Mouse (Mus musculus) hindbrain, embryonic 16.5 days (tissue): ENCODE data around the gene Appl1. TPM values are rescaled to one million over a fixed set of nuclear protein-coding genes. Genes with fewer than 3 reads are reported as not detected.
"Not testable (repeated sequence)": the region's sequence is repeated elsewhere in the genome, so short reads cannot be mapped to it uniquely, and the experiment has no call there.

Experiments used
- ATAC-seq: fragments of 200-750 bp; cut with Nextera tagmentation; 2 replicates; pipeline ENCODE4 v1.8.0; 2017; ENCODE audit warnings: moderate TSS enrichment, moderate library complexity
- H3K27ac ChIP-seq: fragments of 300-500 bp; sonication (generic); 2 replicates; pipeline ENCODE4 v1.5.1; 2014; ENCODE audit warnings: low read depth, mild to moderate bottlenecking, control low read depth, low read length, moderate library complexity
- H3K27me3 ChIP-seq: fragments of 300-500 bp; sonication (generic); replicated peaks from 2 replicates; pipeline ENCODE4 v1.6.1; 2014; ENCODE audit warnings: low read length; ENCODE audit not compliant: control insufficient read depth, insufficient read depth
- H3K36me3 ChIP-seq: fragments of 300-500 bp; sonication (generic); 2 replicates; pipeline ENCODE4 v1.6.1; 2014; ENCODE audit warnings: mild to moderate bottlenecking, low read length, moderate library complexity, mixed read lengths; ENCODE audit not compliant: control insufficient read depth, insufficient read depth
- H3K4me1 ChIP-seq: fragments of 300-500 bp; sonication (generic); 2 replicates; pipeline ENCODE4 v1.6.1; 2014; ENCODE audit warnings: low read depth, low read length; ENCODE audit not compliant: control insufficient read depth, insufficient read depth
- H3K4me2 ChIP-seq: fragments of 300-500 bp; sonication (generic); 2 replicates; pipeline ENCODE4 v1.6.1; 2014; ENCODE audit warnings: mild to moderate bottlenecking, low read length, control low read depth, moderate library complexity
- H3K4me3 ChIP-seq: fragments of 300-500 bp; sonication (generic); 2 replicates; pipeline ENCODE4 v1.5.1; 2014; ENCODE audit warnings: mild to moderate bottlenecking, low read length, control low read depth, moderate library complexity
- H3K9ac ChIP-seq: fragments of 300-500 bp; sonication (generic); 2 replicates; pipeline ENCODE4 v1.6.1; 2014; ENCODE audit warnings: low read depth, mild to moderate bottlenecking, control low read depth, low read length, moderate library complexity
- H3K9me3 ChIP-seq: fragments of 300-500 bp; sonication (generic); 2 replicates; pipeline ENCODE4 v1.6.1; 2014; ENCODE audit warnings: mild to moderate bottlenecking, low read length, moderate library complexity; ENCODE audit not compliant: control insufficient read depth
- WGBS: fragments of 180-500 bp; shearing (Covaris S2); extraction: QIAGEN DNeasy Blood & Tissue Kit; methylation state at CpG from one replicate; pipeline ENCODE4 v1.1.7; 2014; 5-methylcytosine and 5-hydroxymethylcytosine counted together
- polyA plus RNA-seq: library from polyadenylated mRNA; unstranded; fragments of >200 nt; fragmentation: Nextera tagmentation; extraction: Ambion mirVana; gene quantifications from 2 replicates; pipeline ENCODE4 v1.2.1, GENCODE M21; 2015

Appl1 gene
- polyA plus RNA-seq, 1 experiment from 2014 or later: 50.7 TPM

GRCm38 (mm10) chr14:26976212-26976611 lies 5.2 kb upstream of the Appl1 start:
- Histone ChIP-seq H3K4me2 (no peak overlapping the region), H3K36me3 (no peaks in the 10 kb centered on the region), H3K9me3 (peaks cover 5% of the 10 kb centered on the region; the same call in 1 of the 2 replicates), H3K4me3 (no peak overlapping the region), H3K4me1 (peaks cover 12% of the 10 kb centered on the region), H3K9ac (no peak overlapping the region), H3K27ac (no peak overlapping the region), H3K27me3 (no peaks in the 10 kb centered on the region)
- ATAC-seq: 0 out of 2 replicates have a peak, but pooled peaks have one; percentile 50
- 35% methylated on average over 7 of the region's 7 CpGs for WGBS

- Histone ChIP-seq H3K9me3 (no peaks in the 10 kb centered on the region), H3K4me2 (no peak overlapping the region), H3K9ac (no peak overlapping the region), H3K4me3 (no peak overlapping the region), H3K27ac (no peak overlapping the region), H3K36me3 (no peaks in the 10 kb centered on the region), H3K27me3 (no peaks in the 10 kb centered on the region), H3K4me1 (peaks cover 12% of the 10 kb centered on the region)
- no peak for ATAC-seq
- WGBS: 62% methylated on average over 3 of the region's 3 CpGs
Measured at GRCm38 (mm10) chr14:26975490-26975889, 4.5 kb upstream of the Appl1 start.

- H3K27ac ChIP-seq: no peak overlapping the region
- H3K27me3 ChIP-seq: no peaks in the 10 kb centered on the region
- H3K4me3 ChIP-seq: no peak overlapping the region
- peaks cover 21% of the 10 kb centered on the region for H3K4me1 ChIP-seq
- H3K4me2 ChIP-seq: no peak overlapping the region
- no peaks in the 10 kb centered on the region for H3K9me3 ChIP-seq
- H3K9ac ChIP-seq: no peak overlapping the region
- no peaks in the 10 kb centered on the region for H3K36me3 ChIP-seq
- 86% methylated on average over 2 of the region's 2 CpGs for WGBS
- no peak for ATAC-seq
Measured at GRCm38 (mm10) chr14:26973089-26973488, 2.1 kb upstream of the Appl1 start.

GRCm38 (mm10) chr14:26970439-26970932 lies 546 bp downstream of the Appl1 start:
- no peaks in the 10 kb centered on the region for H3K27me3 ChIP-seq
- no peaks in the 10 kb centered on the region for H3K9me3 ChIP-seq
- WGBS: under 1% methylated on average over 41 of the region's 53 CpGs
- H3K9ac ChIP-seq: peak overlapping the region; percentile 95
- no peaks in the 10 kb centered on the region for H3K36me3 ChIP-seq
- H3K4me3 ChIP-seq: peak overlapping the region; percentile 99
- ATAC-seq: peak; percentile 99
- H3K4me2 ChIP-seq: peak overlapping the region; percentile 65
- H3K4me1 ChIP-seq: peaks cover 13% of the 10 kb centered on the region
- peak overlapping the region; percentile 96 for H3K27ac ChIP-seq

- Histone ChIP-seq H3K4me1 (peaks cover 13% of the 10 kb centered on the region), H3K4me2 (peak overlapping the region; percentile 65), H3K27ac (peak overlapping the region; percentile 96), H3K9ac (peak overlapping the region; percentile 95), H3K4me3 (peak overlapping the region; percentile 99), H3K9me3 (no peaks in the 10 kb centered on the region), H3K36me3 (no peaks in the 10 kb centered on the region), H3K27me3 (no peaks in the 10 kb centered on the region)
- under 1% methylated on average over 57 of the region's 62 CpGs for WGBS
- ATAC-seq: peak; percentile 48
Measured at GRCm38 (mm10) chr14:26969856-26970407, 1.1 kb downstream of the Appl1 start.

GRCm38 (mm10) chr14:26969164-26969563 lies 1.9 kb downstream of the Appl1 start:
- Histone ChIP-seq H3K27me3 (no peaks in the 10 kb centered on the region), H3K9ac (peak overlapping the region; percentile 95), H3K36me3 (no peaks in the 10 kb centered on the region), H3K27ac (no peak overlapping the region), H3K4me3 (peak overlapping the region; percentile 99), H3K4me2 (peak overlapping the region; percentile 65), H3K4me1 (peaks cover 13% of the 10 kb centered on the region), H3K9me3 (no peaks in the 10 kb centered on the region)
- ATAC-seq: no peak
- 77% methylated on average over 3 of the region's 3 CpGs for WGBS

GRCm38 (mm10) chr14:26960518-26960917 lies 10.5 kb downstream of the Appl1 start:
- 91% methylated on average over 1 of the region's 1 CpGs for WGBS
- H3K9me3 ChIP-seq: no peaks in the 10 kb centered on the region
- no peak overlapping the region for H3K27ac ChIP-seq
- no peaks in the 10 kb centered on the region for H3K4me1 ChIP-seq
- H3K4me2 ChIP-seq: no peak overlapping the region
- no peak overlapping the region for H3K4me3 ChIP-seq
- H3K36me3 ChIP-seq: peaks cover 8% of the 10 kb centered on the region; the same call in 1 of the 2 replicates
- H3K9ac ChIP-seq: no peak overlapping the region
- no peaks in the 10 kb centered on the region for H3K27me3 ChIP-seq
- no peak for ATAC-seq

- not testable (repeated sequence) for H3K27ac ChIP-seq, H3K4me1 ChIP-seq, H3K36me3 ChIP-seq, H3K4me2 ChIP-seq, H3K9me3 ChIP-seq, ATAC-seq, H3K4me3 ChIP-seq, H3K27me3 ChIP-seq, H3K9ac ChIP-seq
- 54% methylated on average over 2 of the region's 2 CpGs for WGBS
Measured at GRCm38 (mm10) chr14:26956139-26956538, 14.9 kb downstream of the Appl1 start.

- 0 out of 2 replicates have a peak, but pooled peaks cover 2% of the 10 kb centered on the region for H3K36me3 ChIP-seq
- WGBS: 93% methylated on average over 4 of the region's 4 CpGs
- no peak overlapping the region for H3K27ac ChIP-seq
- H3K9me3 ChIP-seq: no peaks in the 10 kb centered on the region
- no peak for ATAC-seq
- no peaks in the 10 kb centered on the region for H3K27me3 ChIP-seq
- H3K4me2 ChIP-seq: no peak overlapping the region
- H3K4me3 ChIP-seq: no peak overlapping the region
- H3K4me1 ChIP-seq: no peaks in the 10 kb centered on the region
- H3K9ac ChIP-seq: no peak overlapping the region
Measured at GRCm38 (mm10) chr14:26935558-26935957, 35.5 kb downstream of the Appl1 start.
